Comparison of ENCODE assay signal across 24 mouse cellular contexts in genomic region chr8:108846827-108847226, GRCm38 (mm10).
"Had no signal": no experiment of that assay in that cellular context is flagged by ENCODE, and none has a peak within 500 bp of the region (broad histone marks: within the 10 kb centered on the region; RNA-seq: fewer than 3 reads in every experiment).

No protein-coding gene starts in this region.

- H3K4me2 ChIP-seq: kidney, embryonic 15.5 days; limb, embryonic 12.5 days; limb, embryonic 15.5 days; liver, embryonic 11.5 days; liver, embryonic 15.5 days; lung, embryonic 15.5 days; midbrain, embryonic 13.5 days; neural tube, embryonic 13.5 days had no signal

- H3K4me3 ChIP-seq: kidney, embryonic 15.5 days; left cerebral cortex, adult 2 months; limb, embryonic 12.5 days; limb, embryonic 15.5 days; liver, embryonic 15.5 days; lung, embryonic 15.5 days; megakaryocyte, embryonic 14.5 days; midbrain, embryonic 10.5 days; midbrain, embryonic 13.5 days; myocyte; neural tube, embryonic 13.5 days had no signal

- H3K27ac ChIP-seq: kidney, embryonic 15.5 days; left cerebral cortex, adult 2 months; limb, embryonic 12.5 days; limb, embryonic 15.5 days; liver, embryonic 15.5 days; lung, embryonic 15.5 days; midbrain, embryonic 10.5 days; neural tube, embryonic 13.5 days had no signal

- H3K9me3 ChIP-seq: kidney, embryonic 15.5 days; limb, embryonic 12.5 days; limb, embryonic 15.5 days; liver, embryonic 15.5 days; lung, embryonic 15.5 days; megakaryocyte, embryonic 14.5 days; midbrain, embryonic 10.5 days; midbrain, embryonic 13.5 days; neural tube, embryonic 13.5 days had no signal

- H3K9ac ChIP-seq: kidney, embryonic 15.5 days; limb, embryonic 12.5 days; limb, embryonic 15.5 days; liver, embryonic 15.5 days; lung, embryonic 15.5 days; midbrain, embryonic 13.5 days; neural tube, embryonic 13.5 days had no signal

- H3K4me1 ChIP-seq: liver, embryonic 15.5 days had no signal

- ATAC-seq: midbrain, embryonic 16.5 days had no signal

- DNase-seq: kidney, adult 11 months; kidney, adult 8-10 months; kidney, postnatal 10 days; kidney, postnatal 36 days; layer of hippocampus, postnatal 36 days; left cerebral cortex, postnatal 4 days; lung, adult 18-20 months; lung, postnatal 10 days; lung, postnatal 36 days; right cerebral cortex, postnatal 25 days; spleen, adult 18-20 months had no signal

- H3K27me3 ChIP-seq: kidney, embryonic 15.5 days; limb, embryonic 12.5 days; limb, embryonic 15.5 days; liver, embryonic 15.5 days; lung, embryonic 15.5 days; megakaryocyte, embryonic 14.5 days; midbrain, embryonic 13.5 days; neural tube, embryonic 13.5 days had no signal

- H3K36me3 ChIP-seq: liver, embryonic 15.5 days; neural tube, embryonic 13.5 days had no signal
